Mouse (Mus musculus) heart, embryonic 10.5 days (tissue): ENCODE measurements around the gene Slc36a4. TPM values are rescaled to one million over a fixed set of nuclear protein-coding genes. Genes with fewer than 3 reads are reported as not detected.

Experiments
- DNase-seq: peaks from one replicate; pipeline ENCODE4 v3.0.0-alpha.2; 2017; ENCODE audit warnings: low spot score
- H3K27ac ChIP-seq: fragments of 300-500 bp; sonication (generic); 2 replicates; pipeline ENCODE4 v1.5.1; 2016; ENCODE audit warnings: mild to moderate bottlenecking
- H3K27me3 ChIP-seq: fragments of 300-500 bp; sonication (generic); 2 replicates; pipeline ENCODE4 v1.6.1; 2016; ENCODE audit warnings: mild to moderate bottlenecking; ENCODE audit not compliant: poor library complexity, insufficient read depth, severe bottlenecking
- H3K36me3 ChIP-seq: fragments of 300-500 bp; sonication (generic); 2 replicates; pipeline ENCODE4 v1.6.1; 2016; ENCODE audit warnings: mild to moderate bottlenecking, moderate library complexity
- H3K4me1 ChIP-seq: fragments of 300-500 bp; sonication (generic); 2 replicates; pipeline ENCODE4 v1.6.1; 2016; ENCODE audit warnings: mild to moderate bottlenecking
- H3K4me3 ChIP-seq: fragments of 300-500 bp; sonication (generic); 2 replicates; pipeline ENCODE4 v1.5.1; 2016; ENCODE audit warnings: mild to moderate bottlenecking, moderate library complexity
- H3K9me3 ChIP-seq: fragments of 300-500 bp; sonication (generic); 2 replicates; pipeline ENCODE4 v1.6.1; 2016; ENCODE audit warnings: mild to moderate bottlenecking, moderate library complexity
- WGBS: fragments of 180-500 bp; shearing (Covaris S2); methylation state at CpG from one replicate; pipeline ENCODE4 v1.1.7; 2016; 5-methylcytosine and 5-hydroxymethylcytosine counted together
- polyA plus RNA-seq: library from polyadenylated mRNA; unstranded; fragments of >200 nt; fragmentation: Nextera tagmentation; extraction: Ambion mirVana; gene quantifications from 2 replicates; pipeline ENCODE4 v1.2.1, GENCODE M21; 2016

Gene Slc36a4
- polyA plus RNA-seq: 9.2 and 11.1 TPM in 2 replicates

- peak within 1 kb of the TSS; percentile 92 for H3K27ac ChIP-seq
- under 1% methylated on average over 74 of the region's 75 CpGs for WGBS
- H3K4me1 ChIP-seq: peaks cover 5% of the 10 kb centered on the region
- H3K9me3 ChIP-seq: no peaks in the 10 kb centered on the region
- no peaks in the 10 kb centered on the region for H3K36me3 ChIP-seq
- peak within 1 kb of the TSS; percentile 93 for H3K4me3 ChIP-seq
- peaks cover 3% of the 10 kb centered on the region; the same call in 1 of the 2 replicates for H3K27me3 ChIP-seq
- peak; percentile 83 for DNase-seq
Measured at GRCm38 (mm10) chr9:15709599-15710381, at the start of gene Slc36a4. TSS of gene Slc36a4 (plus strand) at chr9:15709738.

DNA sequence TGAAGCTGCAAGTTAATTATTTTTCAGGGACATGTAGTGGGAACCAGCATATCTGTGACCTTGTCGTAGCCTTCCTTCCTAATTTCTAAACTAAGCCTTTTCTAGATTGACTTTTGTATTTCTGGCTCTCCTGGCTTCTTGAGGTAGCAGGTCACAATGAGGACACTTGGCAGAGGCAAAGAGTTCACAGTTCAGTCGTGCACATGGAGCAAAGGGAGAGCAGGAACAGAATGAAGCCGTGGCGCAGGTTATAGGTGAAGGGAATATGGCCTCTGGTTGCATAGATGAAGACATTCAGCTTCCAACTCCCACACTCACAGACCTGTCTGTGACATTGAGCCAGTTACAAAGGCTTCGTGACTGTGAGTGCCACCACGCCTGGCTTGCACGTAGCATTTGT, 44.9 kb upstream of the Slc36a4 start:
- no peaks in the 10 kb centered on the region for H3K9me3 ChIP-seq
- H3K4me1 ChIP-seq: peaks cover 20% of the 10 kb centered on the region; the same call in 1 of the 2 replicates
- DNase-seq: peak; percentile 52
- H3K4me3 ChIP-seq: no peak overlapping the region
- WGBS: 74% methylated on average over 7 of the region's 7 CpGs
- H3K36me3 ChIP-seq: no peaks in the 10 kb centered on the region
- no peak overlapping the region for H3K27ac ChIP-seq
- H3K27me3 ChIP-seq: no peaks in the 10 kb centered on the region

DNA sequence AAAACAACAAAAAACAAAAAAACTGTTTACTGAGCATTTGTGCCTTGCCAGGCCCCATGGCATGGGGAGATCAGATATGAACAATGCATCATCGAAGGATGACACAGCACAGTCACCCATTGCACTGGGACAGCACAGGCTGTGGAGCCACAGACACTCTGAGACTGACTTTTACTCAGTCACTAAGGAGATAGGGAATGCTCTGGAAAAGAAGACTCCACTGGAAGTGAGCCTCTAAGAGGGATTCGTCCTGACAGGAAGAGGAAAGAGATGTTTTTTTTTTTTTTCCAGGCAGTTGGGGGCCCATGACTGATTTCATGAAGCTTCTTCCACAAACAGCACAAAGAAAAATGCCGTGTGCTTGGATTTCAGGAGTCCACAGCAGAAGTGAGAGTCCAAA, 40.1 kb upstream of the Slc36a4 start:
- no peaks in the 10 kb centered on the region for H3K9me3 ChIP-seq
- peaks cover 6% of the 10 kb centered on the region; the same call in 1 of the 2 replicates for H3K27me3 ChIP-seq
- no peaks in the 10 kb centered on the region for H3K36me3 ChIP-seq
- peaks cover 15% of the 10 kb centered on the region; the same call in 1 of the 2 replicates for H3K4me1 ChIP-seq
- H3K4me3 ChIP-seq: no peak overlapping the region
- 38% methylated on average over 3 of the region's 3 CpGs for WGBS
- no peak for DNase-seq
- 0 out of 2 replicates have a peak overlapping the region, but pooled peaks have one; percentile 2 for H3K27ac ChIP-seq

DNA sequence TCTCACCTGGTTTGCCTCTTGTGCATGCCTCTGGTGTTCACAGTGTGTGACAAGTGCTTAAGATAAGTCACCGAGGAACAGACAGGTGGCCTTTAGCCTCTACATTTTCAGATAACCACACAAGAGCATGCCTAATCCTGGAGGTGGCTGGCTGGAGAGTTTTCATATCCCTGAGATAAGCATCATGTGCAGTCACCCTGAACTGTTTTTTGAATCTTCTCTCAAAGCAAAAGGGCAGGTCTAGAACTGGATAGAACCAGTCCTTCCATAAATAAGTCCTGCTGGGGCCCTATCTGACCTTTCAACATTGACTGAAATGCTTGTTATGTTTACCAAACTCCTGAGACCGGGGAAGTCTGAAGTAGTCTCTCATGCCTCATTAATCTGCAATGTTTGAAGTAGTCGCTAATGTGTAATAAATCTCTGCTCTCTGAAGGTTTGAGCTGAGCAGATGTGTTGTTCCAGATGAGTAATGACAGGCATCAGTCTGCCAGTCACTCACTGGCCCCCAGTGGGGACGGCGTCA, 39.5 kb upstream of the Slc36a4 start:
- H3K27me3 ChIP-seq: peaks cover 6% of the 10 kb centered on the region; the same call in 1 of the 2 replicates
- no peak for DNase-seq
- H3K36me3 ChIP-seq: no peaks in the 10 kb centered on the region
- H3K9me3 ChIP-seq: no peaks in the 10 kb centered on the region
- no peak overlapping the region for H3K4me3 ChIP-seq
- H3K27ac ChIP-seq: 0 out of 2 replicates have a peak overlapping the region, but pooled peaks have one; percentile 2
- 24% methylated on average over 5 of the region's 5 CpGs for WGBS
- H3K4me1 ChIP-seq: peaks cover 11% of the 10 kb centered on the region; the same call in 1 of the 2 replicates

DNA sequence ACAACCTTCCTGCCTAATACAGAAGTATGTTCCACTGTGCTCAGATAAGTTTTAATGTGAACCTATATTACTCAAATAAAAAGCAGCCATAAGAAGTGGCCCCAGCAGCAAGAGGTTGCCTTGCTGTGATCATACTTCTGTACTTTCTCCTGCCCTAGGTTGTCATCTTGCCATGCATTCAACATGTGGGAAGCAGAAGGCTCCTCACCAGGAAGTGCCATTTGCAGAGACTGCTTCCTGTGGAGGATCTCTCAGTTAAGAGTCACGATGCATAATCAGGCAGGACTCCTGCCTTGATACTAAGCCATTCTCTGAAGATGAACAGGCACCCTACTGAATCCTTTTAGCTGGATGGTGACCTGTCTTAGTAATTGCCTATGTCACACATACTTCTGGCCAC, 37.3 kb upstream of the Slc36a4 start:
- no peak overlapping the region for H3K27ac ChIP-seq
- H3K9me3 ChIP-seq: no peaks in the 10 kb centered on the region
- no peaks in the 10 kb centered on the region for H3K36me3 ChIP-seq
- DNase-seq: no peak
- peaks cover 6% of the 10 kb centered on the region; the same call in 1 of the 2 replicates for H3K27me3 ChIP-seq
- no peak overlapping the region for H3K4me3 ChIP-seq
- WGBS: 21% methylated on average over 1 of the region's 1 CpGs
- H3K4me1 ChIP-seq: peaks cover 11% of the 10 kb centered on the region; the same call in 1 of the 2 replicates

DNA sequence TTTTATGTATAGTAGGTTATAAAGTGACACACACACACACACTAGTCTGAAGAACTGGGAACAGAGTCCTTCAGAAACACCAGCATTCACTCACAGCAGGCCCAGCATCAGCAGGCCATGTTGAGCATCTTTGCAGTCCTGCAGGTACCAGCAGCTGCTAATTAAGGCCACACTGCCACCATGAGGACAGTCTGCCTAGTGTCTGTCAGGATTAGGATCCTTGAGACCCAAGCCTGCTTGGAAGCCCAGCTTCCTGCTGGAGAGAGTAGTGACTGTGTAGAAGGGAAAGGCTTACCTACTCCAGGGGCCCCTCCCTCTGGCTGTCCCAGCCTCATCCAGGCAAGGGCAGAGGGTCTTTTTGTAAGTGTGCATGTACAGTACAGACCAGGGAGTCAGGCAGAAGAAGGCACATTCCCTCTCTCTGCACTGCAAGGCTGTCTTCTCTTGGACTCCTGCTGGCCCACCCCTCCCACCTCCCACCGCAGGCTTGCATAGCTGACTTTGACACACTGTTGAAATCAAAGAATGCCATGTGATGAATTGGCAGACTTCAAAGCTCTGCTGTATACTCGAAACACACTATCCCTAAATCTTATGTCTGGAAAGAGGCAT, 27.6 kb upstream of the Slc36a4 start:
- Histone ChIP-seq H3K36me3 (no peaks in the 10 kb centered on the region), H3K27ac (no peak overlapping the region; the same call in 1 of the 2 replicates), H3K27me3 (no peaks in the 10 kb centered on the region), H3K4me1 (no peaks in the 10 kb centered on the region), H3K4me3 (no peak overlapping the region), H3K9me3 (no peaks in the 10 kb centered on the region)
- whole genome bisulfite sequencing: 40% methylated on average over 2 of the region's 2 CpGs
- DNase-seq: peak; percentile 83

- Histone ChIP-seq H3K27ac (no peak overlapping the region), H3K4me3 (no peak overlapping the region), H3K9me3 (no peaks in the 10 kb centered on the region), H3K4me1 (0 out of 2 replicates have a peak, but pooled peaks cover 5% of the 10 kb centered on the region), H3K27me3 (no peaks in the 10 kb centered on the region; the same call in 1 of the 2 replicates), H3K36me3 (no peaks in the 10 kb centered on the region)
- peak; percentile 82 for DNase-seq
- 14% methylated on average over 4 of the region's 4 CpGs for WGBS
Measured at GRCm38 (mm10) chr9:15685215-15685614, 24.3 kb upstream of the Slc36a4 start.

GRCm38 (mm10) chr9:15687358-15687757, 22.2 kb upstream of the Slc36a4 start:
- Histone ChIP-seq H3K27ac (no peak overlapping the region), H3K4me3 (no peak overlapping the region), H3K9me3 (no peaks in the 10 kb centered on the region), H3K4me1 (0 out of 2 replicates have a peak, but pooled peaks cover 5% of the 10 kb centered on the region), H3K36me3 (no peaks in the 10 kb centered on the region), H3K27me3 (no peaks in the 10 kb centered on the region; the same call in 1 of the 2 replicates)
- WGBS: 88% methylated on average over 5 of the region's 5 CpGs
- peak; percentile 55 for DNase-seq

DNA sequence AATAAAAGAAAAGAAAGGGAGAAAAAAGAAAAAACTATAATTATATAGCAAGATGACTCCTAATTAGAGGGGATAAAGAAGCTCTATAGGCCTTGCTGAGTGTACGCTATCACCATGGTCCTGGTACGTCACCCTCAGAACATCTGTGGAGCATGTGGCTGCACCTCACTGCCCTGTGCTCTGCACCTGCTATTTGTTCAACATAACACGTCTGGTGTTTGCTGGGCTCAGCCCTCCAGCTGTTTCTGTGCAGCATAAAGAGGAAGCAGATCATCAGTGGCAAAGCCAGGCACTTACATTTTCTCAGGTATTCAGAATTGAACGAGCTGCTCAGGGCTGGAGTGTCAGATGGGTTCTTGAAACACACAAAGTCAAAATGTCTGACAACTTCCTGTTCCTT, 15.7 kb upstream of the Slc36a4 start:
- Histone ChIP-seq H3K4me1 (0 out of 2 replicates have a peak, but pooled peaks cover 5% of the 10 kb centered on the region), H3K36me3 (no peaks in the 10 kb centered on the region), H3K4me3 (no peak overlapping the region), H3K27ac (no peak overlapping the region), H3K9me3 (no peaks in the 10 kb centered on the region), H3K27me3 (no peaks in the 10 kb centered on the region)
- WGBS: 68% methylated on average over 4 of the region's 4 CpGs
- DNase-seq: peak; percentile 38

DNA sequence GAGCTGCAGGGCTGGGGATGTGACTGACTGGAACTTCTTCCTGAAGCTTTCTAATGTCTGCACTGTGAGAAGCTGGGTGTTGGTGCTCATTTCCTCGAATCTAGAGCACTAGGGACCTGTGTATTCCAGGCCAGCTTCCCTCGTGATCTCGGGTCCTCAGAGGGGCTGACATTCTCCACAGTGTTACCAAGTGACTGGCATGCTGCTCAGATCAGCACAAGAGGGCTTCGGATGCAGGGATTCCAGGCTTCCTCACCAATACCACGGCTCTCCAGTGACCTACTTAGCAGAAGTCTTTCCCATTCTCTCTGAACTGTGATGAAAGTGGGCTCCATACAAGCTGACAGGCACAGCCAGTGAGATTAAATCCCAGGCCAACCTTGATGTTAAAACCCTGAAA, 14.5 kb upstream of the Slc36a4 start:
- Histone ChIP-seq H3K27me3 (no peaks in the 10 kb centered on the region), H3K27ac (no peak overlapping the region), H3K4me3 (no peak overlapping the region), H3K36me3 (no peaks in the 10 kb centered on the region), H3K9me3 (no peaks in the 10 kb centered on the region), H3K4me1 (no peaks in the 10 kb centered on the region)
- WGBS: 33% methylated on average over 5 of the region's 5 CpGs
- peak; percentile 51 for DNase-seq

DNA sequence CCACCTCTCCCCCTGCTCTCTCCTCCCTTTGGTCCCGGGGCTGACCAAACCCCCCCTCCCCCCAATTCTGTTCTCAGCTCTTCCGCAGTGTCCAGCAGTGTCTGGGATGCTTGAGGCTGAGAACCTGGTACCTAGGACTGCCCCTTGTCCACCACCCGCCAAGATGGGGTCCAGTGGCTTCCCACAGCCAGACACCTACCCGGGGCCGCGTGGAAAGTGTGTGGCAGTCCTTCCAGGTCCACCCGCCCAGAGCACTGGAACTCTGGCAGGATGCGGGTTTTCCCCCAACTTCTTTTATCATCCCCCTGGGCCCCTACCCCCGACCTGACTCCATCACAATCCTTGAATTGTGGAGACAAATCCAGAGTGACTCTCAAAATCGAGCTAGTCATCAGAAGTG, 3.8 kb upstream of the Slc36a4 start:
- H3K4me3 ChIP-seq: no peak overlapping the region
- no peaks in the 10 kb centered on the region for H3K9me3 ChIP-seq
- peaks cover 3% of the 10 kb centered on the region; the same call in 1 of the 2 replicates for H3K27me3 ChIP-seq
- 64% methylated on average over 10 of the region's 10 CpGs for WGBS
- DNase-seq: peak; percentile 64
- no peak overlapping the region for H3K27ac ChIP-seq
- no peaks in the 10 kb centered on the region for H3K36me3 ChIP-seq
- H3K4me1 ChIP-seq: peaks cover 5% of the 10 kb centered on the region

- H3K4me1 ChIP-seq: peaks cover 5% of the 10 kb centered on the region
- DNase-seq: peak; percentile 66
- H3K9me3 ChIP-seq: no peaks in the 10 kb centered on the region
- H3K36me3 ChIP-seq: no peaks in the 10 kb centered on the region
- H3K4me3 ChIP-seq: peak overlapping the region; percentile 93
- 13% methylated on average over 14 of the region's 14 CpGs for WGBS
- H3K27me3 ChIP-seq: peaks cover 3% of the 10 kb centered on the region; the same call in 1 of the 2 replicates
- H3K27ac ChIP-seq: peak overlapping the region; percentile 92
Measured at GRCm38 (mm10) chr9:15708979-15709598, 449 bp upstream of the Slc36a4 start.
